Mouse (Mus musculus): ENCODE data around the gene Gmfg.

The Gmfg gene

DNA sequence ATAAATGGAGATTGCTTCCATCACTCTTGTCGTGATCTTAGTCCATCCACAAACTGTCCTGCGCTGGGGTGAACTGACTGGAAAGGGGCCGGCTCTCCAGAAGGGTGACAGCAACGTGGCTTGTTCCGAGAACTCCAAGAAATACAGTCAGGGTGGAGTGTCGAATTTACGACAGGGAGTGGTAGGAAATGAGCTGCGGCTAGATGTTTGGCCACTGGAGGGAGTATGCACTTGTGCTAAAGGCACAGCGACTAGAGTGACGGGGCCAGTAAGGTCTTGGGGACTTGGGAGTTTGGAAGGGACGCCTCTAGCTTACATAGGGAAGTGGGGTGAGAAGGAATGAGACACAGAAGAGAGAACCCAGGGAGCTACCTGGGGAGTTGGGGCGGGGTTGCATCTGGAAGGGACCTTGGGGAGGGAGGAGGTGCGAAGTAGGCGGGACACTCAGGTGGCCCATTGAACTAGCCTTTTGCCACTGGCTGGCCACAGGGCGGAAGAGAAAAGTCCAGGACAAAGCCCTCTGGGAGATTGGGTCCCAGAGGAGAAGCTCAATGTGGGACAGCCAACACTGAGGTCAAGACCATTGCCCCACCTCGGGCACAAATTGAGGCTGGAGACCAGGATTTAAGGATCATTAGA, at the start of gene Gmfg:
TSS of gene Gmfg (plus strand) at position 516 of the 639 bp plus-strand sequence.
- no peak for DNase-seq (ENCODE audit: low spot score)

DNA sequence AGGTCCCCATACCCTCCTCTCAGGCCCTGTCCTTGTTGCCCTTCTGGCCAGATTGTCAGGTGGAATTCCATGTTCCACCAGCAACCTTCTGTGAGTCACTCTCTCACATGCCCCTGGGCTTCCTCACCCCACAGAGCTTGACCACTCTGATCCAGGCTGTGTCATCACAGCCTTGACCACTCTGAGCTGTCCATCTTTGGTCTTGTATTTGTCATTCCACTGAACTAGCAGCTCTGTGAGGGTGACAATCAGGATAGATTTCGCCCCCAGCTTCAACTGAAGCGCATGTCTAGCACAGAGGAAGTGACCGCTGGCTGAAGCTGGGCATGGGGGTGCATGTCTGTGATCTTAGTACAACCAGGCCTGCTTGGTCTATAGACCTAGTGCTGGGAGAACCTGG, 46.9 kb upstream of the Gmfg start:
- DNase-seq (ENCODE audit: low spot score): no peak

DNA sequence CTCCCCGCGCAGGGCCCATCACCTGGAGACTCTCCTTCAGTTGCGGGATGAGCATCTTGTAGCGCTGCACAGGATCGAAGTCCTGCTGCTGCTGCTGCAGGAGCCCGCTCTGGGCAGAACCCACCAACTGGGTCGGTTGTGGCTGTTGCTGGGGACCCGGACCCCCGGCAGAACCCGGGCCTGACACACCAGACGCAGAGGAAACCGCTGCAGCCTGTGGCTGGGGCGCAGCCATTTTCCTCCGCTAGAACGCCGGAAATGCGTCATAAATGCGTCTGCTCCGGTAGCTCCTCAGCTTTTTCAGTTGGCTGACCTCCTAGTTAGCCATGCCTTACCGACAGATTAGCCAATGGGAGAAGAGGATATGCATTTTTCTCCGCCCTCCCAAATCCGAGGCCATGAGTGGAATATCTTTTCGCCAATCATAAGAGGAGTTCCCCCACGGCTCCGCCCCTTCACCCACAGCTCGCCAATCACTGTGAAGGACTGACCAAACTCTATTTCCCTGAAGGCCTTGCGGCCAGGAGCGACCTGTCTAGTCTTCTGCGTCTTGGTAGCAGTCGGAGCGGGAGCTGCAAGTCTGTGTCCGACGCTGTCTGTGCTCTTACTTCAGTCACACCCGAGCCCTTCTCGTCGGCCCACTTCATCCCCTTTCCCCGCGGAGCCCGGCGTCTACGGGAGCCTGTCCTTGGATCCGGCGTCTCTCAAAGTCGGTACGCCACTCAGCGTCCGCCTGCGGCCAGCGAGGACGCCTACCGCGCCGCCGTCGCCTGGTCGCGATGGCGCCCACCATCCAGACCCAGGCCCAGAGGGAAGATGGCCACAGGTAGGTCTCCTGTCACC, 44.6 kb upstream of the Gmfg start, which contains the start of the genes Med29 and Paf1:
TSS of gene Med29 (minus strand) at position 280 of the 843 bp plus-strand sequence.
TSS of gene Paf1 (plus strand) at position 523 of the 843 bp plus-strand sequence.
- peak; percentile 79 for DNase-seq (ENCODE audit: low spot score)

DNA sequence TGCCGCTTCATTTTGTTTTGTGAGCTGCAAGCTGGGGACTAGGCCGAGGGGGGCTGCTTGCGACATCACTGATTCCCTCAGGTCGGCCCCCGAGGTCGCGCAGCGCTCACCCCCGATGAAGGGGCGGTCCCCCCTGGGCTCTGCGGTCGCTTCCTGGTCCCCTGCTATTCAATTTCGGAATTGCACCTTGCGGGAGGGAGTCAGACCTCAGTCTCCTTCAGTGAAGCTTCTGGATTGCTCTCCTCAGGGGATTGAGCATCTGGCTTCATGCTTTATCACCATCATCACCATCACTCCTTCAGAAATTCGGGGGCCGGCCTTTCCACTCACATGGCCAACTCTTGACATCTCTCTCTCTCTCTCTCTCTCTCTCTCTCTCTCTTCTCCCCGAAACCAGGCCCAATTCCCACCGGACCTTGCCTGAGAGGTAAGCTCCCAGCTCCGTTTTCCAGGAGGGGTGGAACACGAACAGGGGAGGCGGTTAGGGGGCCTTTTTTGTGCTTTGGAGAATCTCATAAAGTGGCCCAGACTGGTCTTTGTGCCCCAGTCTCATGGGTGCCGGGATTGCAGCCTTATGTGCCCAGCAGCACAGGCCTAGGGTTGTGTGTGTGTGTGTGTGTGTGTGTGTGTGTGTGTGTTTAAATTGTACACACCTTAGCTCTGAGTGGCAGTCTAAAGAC, 43.8 kb upstream of the Gmfg start:
- no peak for DNase-seq (ENCODE audit: low spot score)

DNA sequence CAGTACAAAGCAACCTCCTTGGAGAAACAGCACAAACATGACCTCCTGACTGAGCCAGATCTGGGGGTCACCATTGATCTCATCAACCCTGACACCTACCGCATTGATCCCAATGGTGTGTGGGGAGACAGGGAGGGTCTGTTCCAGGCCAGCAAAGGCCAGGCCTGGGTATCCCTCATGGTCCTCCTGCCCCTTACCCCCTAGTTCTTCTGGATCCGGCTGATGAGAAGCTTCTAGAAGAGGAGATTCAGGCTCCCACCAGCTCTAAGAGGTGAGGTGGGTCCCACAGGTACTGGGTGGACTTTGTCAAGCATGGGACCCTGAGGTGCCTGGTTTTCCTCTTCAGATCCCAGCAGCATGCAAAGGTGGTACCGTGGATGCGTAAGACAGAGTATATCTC, 41.8 kb upstream of the Gmfg start:
- DNase-seq (ENCODE audit: low spot score): no peak

DNA sequence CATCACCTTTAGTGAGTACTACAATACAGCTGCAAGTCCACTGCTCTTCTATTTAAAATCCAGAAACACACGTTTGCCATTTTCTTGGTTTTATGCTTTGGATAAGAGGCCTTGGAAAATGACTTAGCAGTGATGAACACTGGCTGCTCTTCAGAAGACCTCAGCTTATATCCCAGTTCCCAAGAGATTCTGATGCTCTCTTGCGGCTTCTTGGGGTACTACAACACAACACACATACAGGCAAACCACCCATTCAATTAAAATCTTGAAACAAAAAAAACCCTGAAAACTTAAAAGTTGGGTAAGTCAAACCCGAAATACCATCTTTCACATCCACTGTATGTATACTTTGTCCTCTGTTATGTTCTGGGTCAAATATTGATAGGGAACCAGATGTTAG, 39.2 kb upstream of the Gmfg start:
- DNase-seq (ENCODE audit: low spot score): no peak

DNA sequence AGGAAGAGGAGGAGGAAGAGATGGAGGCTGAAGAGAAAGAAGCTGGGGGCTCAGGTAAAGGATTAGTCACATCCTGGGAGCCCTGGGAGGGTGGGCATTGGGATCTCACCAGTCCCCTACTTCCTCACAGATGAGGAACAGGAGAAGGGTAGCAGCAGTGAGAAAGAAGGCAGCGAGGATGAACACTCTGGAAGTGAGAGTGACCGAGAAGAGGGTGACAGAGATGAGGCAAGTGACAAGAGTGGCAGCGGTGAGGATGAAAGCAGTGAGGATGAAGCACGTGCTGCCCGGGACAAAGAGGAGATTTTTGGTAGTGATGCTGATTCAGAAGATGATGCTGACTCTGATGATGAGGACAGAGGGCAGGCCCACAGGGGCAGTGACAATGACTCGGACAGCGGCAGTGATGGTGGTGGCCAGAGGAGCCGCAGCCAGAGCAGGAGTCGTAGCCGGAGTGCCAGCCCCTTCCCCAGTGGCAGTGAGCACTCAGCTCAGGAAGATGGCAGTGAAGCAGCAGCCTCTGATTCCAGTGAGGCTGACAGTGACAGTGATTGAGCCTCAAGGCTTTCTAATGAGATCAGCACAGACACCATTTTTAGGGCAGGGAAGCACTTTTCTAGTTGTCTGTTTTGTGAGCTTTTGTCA, 38.4 kb upstream of the Gmfg start:
- DNase-seq (ENCODE audit: low spot score): no peak

DNA sequence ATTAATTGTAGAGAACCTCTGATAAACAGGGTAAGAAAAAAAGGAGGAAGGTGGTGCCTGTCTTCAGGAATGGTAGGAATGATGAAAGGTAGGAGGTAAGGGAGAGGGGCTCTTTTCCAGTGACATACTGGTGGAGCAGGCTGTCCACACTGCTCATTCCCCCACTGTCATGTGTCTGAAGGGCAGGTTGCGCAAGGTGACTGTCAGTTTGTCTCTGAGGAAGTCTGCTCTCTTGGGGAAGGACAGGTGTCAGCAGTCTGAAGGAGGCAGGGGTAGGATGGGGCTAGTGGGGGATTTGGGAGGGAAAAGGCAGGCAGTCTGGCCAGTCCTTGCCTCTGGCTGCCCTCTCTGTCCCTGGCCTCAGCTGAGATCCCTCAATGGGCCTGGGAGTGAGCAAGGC, 36.2 kb upstream of the Gmfg start:
- no peak for DNase-seq (ENCODE audit: low spot score)

DNA sequence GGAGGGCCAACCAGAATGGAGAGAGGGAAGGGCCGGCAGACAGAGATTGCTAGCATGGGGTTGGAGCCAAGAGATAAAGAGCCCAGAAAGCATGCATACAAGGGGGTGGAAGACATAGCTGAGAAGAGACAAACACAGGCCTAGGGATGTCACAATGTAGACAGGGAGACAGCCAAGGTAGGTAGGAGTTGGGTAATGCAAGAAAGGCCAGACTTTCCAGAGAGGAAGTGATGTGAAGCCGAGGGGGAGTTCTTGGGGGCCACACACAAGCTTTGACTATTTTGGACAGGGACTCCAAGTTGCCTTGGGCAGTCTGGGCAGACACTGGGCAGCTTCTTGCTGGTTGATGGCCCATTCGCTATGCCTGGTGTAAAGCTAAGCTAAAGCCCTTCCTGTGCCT, 35.3 kb upstream of the Gmfg start:
- no peak for DNase-seq (ENCODE audit: low spot score)

DNA sequence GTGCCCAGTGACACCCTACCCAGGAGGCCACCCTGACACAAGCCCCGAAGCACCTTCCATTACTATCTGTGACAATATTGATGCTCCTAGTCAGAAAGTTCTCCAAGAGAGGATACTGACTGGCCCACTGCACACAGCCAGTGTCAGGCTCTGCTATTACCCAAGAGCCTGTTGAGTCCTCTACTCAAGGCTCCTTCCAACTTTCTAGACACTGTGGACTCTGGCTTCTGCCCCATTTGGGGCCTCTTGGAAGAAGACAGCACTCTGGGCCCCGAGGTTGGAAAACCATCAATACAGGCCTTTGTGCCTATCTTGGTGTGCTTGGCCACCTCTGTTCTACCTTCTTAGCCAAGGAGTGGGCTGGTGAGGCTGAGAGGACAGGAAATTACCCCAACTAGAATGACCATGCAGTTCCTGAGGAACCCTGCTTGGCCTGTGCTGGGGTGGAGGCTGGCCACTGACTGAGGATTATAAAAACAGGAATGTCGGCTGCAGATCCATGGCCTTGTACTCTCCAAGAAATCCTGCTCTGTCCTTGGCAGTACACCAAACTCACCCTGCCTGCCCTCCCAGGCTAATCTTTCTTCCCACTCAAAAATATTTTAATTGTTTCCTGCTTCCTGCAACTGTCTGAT, 26.3 kb upstream of the Gmfg start:
- no peak for DNase-seq (ENCODE audit: low spot score)

DNA sequence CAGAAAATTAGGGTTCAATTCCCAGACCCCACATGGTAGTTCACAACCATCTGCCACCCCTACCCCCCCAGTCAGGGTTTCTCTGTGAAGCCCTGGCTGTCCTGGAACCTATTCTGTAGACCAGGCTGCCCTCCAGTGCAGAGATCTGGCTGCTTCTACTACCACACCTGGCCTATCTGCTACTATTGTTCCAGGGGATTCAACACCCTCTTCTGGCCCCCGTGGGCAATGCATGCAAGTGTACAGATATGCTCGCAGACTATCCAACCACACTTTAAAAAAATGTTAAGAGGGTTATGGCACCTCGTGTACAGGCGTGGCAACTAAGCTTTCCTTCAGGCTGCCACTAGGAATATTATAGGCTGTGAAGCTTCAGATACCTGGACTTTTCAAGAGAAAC, 24.4 kb upstream of the Gmfg start:
- DNase-seq (ENCODE audit: low spot score): no peak

DNA sequence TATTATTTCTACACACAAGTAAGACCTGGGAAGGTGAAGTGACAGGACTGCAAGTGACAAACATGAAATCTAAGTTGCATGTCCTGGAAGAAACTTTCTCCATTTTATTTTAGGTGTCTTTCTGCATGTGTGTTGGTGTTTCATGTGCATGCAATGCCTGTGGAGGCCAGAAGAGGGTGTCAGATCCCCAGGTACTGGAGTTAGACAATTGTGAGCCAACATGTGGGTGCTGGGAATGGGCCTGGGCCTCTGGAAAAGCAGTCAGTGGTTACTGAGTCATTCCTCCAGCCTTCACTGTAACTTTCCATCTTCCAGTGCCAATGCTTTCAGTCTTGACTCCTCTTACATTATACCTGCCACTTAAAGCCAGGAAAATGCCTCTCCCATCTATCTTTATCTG, 19.9 kb upstream of the Gmfg start:
- DNase-seq (ENCODE audit: low spot score): no peak

DNA sequence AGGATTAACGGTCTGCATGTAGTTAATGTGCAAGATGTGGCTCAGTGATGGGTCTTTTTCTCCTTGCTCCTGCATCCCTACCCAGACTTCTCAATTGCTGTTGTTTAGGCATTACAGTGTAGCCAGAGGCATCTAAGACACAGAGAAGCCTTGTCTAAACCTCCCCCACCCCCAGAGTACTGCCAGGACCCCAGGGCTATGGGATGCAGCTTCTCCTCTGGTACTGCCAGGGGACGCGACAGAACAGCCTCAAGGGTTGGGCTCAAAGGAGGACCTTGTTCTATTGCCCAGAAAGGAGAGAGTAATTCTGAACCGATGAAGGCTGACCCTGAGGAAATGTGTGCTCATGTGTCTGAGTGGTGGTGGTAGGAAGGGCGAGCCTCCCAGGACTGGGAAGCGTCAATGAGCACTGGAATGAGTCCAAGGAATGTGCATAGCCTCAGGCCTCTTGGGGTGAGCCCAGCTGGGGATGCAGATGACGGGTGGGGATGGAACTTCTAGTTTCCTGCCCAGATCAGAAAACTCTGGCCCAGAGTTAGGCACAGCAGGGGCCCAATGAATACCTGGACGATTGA, 19.1 kb upstream of the Gmfg start:
- DNase-seq (ENCODE audit: low spot score): no peak

DNA sequence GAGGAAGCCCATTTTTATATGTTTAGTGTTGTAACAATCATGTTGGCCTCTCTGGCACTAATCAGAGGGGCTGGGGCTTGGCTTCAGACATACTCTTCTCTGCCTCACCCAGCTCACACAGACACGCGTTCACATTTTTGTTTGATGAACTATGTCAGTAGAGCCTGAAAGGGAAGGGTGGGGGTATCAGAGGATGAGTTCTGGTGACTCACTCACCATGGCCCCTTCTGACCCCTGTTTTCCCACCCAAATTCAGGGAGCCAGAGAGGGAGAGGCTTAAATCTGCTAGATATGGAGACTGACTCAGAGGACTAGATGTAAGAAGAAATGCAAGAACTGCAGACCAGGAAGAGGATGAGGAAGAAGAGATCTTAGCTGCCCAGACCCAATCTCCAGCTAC, 17.8 kb upstream of the Gmfg start:
- DNase-seq (ENCODE audit: low spot score): no peak

DNA sequence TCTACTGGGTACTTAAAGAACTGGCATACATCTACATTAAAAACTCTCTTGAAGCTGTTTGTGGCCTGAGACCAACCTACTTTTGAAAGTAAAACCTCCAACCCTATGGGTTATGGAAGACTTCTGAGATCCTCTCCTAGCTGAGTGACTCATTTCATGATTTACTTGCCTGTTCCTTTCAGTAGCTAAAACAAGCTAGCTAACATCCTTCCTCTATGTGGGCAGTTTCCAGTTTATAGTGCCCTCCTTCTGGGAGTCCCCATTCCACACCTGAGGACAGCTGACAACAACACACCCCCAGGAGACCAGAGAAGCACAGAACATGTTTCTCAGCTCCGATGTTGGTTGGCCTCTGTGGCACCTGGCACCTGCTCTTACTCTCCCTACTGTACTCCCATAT, 14.2 kb upstream of the Gmfg start:
- no peak for DNase-seq (ENCODE audit: low spot score)

DNA sequence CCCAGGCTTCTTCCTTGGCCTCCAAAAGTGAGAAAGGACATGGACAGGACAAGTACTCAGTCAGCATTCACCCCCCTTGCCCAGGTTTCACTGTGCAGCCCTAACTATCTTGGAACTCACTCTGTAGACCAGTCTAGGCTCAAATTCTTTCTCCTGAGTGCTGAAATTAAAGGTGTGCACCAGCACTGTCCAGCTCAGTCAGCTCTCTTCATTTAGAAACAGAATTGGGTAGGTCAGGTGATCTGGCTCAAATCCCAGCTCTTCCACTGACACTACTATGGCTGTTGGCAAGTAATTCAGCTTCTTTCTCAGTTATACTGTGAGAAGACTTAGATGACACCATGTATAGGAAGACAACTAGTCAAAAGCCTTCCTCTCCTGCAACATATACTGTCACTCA, 9.5 kb upstream of the Gmfg start:
- DNase-seq (ENCODE audit: low spot score): no peak

DNA sequence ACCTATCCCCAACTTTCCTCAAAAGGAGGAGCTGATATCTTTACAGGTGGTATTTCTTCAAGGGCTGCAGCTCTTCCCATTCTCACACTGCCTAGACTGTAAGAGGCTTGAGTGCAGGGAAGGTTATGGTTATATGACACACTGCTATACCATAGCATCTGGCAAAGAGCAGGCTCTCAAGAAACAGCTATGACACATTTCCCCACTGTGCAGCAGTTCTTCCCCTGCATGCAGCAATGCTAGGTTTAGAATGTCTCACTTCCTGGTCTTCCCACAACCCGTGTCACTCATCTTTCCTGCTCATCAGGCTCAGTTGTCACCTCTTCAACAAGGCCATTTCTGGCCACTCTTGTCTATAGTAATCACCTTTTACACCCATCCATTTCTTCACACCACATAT, 6.7 kb upstream of the Gmfg start:
- DNase-seq (ENCODE audit: low spot score): no peak

DNA sequence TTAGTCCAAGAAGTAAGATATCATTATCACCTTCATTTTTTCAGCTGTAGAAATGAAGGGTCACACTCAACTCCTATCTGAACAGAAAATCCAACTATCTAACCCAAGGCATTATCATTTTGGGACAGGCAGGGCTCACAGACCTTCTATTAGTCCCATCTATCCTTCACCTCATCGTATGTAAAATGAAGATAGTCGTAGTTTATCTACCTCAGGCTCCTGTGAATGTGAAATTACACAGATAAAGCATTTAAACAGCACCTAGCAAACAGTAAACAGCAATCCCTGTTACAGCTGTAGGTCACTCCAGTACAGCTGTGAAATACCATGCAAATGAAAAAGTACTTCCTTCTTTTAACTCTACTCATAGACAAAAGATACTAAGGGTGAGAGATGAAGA, 5.0 kb upstream of the Gmfg start:
- no peak for DNase-seq (ENCODE audit: low spot score)

DNA sequence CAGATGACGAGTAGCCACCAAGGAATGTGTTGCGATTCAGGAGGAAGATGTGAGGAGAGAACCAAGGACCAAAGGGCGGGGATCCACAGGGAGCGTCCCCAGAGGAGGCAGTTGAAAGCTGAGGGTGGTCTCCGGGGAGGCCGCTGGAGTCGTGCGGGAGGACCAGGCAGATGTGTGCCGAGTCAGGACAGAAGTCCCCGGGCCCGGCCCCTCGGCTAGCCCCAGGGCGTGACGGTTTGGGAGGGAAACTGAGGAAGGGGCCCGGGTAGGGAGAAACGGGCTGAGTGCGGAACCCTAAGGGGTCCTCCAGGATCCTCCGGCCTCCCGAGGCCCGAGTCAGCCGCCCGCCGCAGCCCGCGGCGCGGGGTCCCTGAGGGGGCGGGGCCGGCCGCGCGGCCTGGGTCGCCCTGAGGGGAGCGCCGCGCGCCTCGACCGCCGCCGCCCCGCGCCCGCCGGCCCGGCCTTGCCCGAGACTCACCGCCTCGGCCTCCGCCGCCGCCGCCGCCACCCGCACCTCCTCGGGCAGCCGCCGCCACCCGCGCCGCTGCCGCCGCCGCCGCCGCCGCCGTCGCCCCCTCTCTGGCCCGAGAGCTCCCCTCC, 1.5 kb upstream of the Gmfg start:
- DNase-seq (ENCODE audit: low spot score): no peak

DNA sequence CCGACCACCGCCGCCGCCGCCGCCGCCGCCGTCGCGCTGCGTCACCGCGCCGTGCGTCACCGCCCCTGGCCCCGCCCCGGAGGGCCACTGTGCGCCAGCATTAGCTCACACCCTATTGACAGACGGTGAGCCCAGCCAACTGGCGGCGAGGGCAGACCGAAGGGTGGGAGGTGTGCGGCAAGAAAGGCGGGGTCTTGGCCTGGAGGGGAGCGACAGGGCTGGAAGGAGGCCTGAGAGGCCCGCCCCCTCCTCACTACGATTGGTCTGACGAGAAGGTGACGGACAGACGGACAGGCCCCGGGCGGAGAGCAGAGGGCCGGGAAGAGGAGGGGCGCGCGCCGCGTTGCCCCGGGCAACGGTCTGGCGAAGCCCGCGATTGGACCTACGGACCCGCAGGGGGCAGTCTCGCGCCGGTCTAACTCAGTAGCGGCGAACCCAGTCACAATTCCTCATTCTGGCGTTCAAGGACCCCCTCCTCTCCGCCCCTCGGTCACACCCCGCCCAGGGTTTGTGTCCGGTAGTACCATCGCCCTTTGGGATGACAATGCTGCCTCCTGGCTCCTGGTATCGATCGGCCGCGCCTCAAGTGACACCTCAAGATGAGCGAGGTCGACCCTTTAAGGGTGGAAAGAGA, 859 bp upstream of the Gmfg start:
- peak; percentile 100 for DNase-seq (ENCODE audit: low spot score)

DNA sequence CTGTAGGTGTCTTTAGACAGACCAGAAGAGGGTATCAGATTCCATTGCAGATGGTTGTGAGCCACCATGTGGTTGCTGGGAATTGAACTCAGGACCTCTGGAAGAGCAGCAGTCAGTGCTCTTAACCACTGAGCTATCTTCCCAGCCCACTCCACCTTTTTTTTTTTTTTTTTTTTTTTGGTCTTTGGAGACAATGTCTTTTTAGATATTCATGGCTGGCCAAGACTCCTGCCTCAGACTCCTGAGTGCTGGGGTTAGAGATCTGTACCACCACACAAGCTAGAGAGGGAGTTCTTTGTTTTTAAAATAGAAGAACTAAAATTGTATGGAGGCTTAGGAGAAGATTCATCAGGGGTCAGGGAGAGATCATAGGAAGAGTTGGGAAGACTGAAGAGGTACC, 717 bp downstream of the Gmfg start:
- no peak for DNase-seq (ENCODE audit: low spot score)

Measured in urinary bladder, postnatal 10 days (tissue).